Mouse (Mus musculus) heart, adult 2 months (tissue): ENCODE results near the gene Ugt1a6a.

Experiments
- CTCF ChIP-seq: fragments of 200-600 bp; IDR thresholded peaks from 2 replicates; pipeline ENCODE4 v1.8.1; 2022; ENCODE audit warnings: antibody characterized with exemption, mild to moderate bottlenecking, moderate library complexity
- EP300 ChIP-seq: fragments of 200-500 bp; IDR thresholded peaks from 2 replicates; pipeline ENCODE4 v1.6.1; 2011; ENCODE audit warnings: low read depth, low read length, control low read depth; ENCODE audit not compliant: insufficient read depth
- POLR2A ChIP-seq: fragments of 200-500 bp; IDR thresholded peaks from 2 replicates; pipeline ENCODE4 v1.6.1; 2011; ENCODE audit warnings: mild to moderate bottlenecking, low read depth, low read length, control low read depth; ENCODE audit not compliant: insufficient read depth

DNA sequence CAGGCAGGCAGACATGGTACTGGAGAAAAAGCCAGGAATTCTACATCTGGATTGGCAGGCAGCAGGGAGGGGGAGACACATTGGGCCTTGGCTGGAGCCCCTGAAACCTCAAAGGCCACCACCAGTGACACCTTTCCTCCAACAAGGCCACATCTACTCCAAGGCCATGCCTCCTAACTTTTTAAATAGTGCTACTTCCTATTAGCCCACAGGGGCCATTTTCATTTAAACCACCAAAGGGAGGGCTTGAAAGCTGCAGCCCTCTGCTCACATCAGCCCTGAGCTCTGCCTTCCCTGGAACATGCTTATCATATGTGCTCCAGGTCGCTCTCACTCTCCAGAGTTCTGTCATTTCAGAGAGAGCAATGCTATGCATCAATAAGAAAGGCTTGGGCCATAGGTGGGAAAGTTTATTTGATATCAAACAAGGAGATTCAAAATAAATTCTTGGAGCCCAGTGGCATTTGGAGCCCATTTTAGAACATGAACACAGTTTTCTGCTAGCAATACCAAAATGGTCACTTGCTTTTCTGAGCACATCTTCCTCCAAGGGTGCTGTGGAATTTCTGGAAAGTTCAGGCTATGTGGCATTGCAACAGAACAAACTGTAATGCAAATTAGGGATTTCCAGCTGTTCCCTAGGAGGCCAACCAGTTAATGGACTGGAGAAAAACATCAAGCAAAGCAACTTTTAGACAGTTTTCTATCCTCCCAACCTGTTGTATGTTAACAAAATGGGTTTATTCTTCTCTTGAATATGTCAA, 29.8 kb upstream of the Ugt1a6a start:
- TF ChIP-seq POLR2A = no peak
- TF ChIP-seq CTCF = no peak
- TF ChIP-seq EP300 = no peak
